Mouse (Mus musculus): ENCODE results near the gene Pigk. TPM values are rescaled to one million over a fixed set of nuclear protein-coding genes. Genes with fewer than 3 reads are reported as not detected.

Pigk gene
- polyA plus RNA-seq, 1 experiment, result 5.8 TPM

DNA sequence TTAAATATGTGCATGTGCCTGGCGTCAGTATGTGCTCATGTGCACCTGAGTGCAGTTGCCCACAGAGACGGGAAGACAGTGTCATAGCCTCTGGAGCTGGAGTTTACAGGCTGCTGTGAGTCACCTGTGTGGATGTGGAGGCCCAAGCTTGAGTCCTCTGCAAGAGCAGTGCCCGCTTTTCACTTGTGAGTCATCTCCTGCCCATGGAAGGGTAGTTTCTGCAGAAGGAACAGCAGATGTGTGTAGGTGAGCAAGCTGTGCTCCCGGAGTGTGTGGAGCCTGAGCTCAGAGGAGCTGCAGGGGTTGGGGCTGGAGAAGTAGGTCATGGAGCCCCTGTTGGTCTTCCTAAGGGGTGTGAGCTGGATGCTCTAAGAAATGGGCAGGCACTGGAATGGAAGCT is 257.5 kb downstream of the Pigk start:
- WGBS, result 88% methylated on average over 4 of the region's 4 CpGs
- no peak overlapping the region for H3K27ac ChIP-seq (ENCODE audit: insufficient read depth, low read length)
- TF ChIP-seq POLR2A (IDR thresholded peaks at IDR 0.05; ENCODE audit: low read depth, low read length) (no peak), CTCF (IDR thresholded peaks at IDR 0.05; ENCODE audit: extremely low read depth, insufficient read depth, insufficient read length, insufficient replicate concordance) (no peak)
- H3K4me3 ChIP-seq (ENCODE audit: extremely low read depth, insufficient read depth, insufficient read length), result no peak overlapping the region
- DNase-seq (ENCODE audit: low read depth in 1 of 2, low spot score in 2 of 2), result no peak
- no peaks in the 10 kb centered on the region for H3K36me3 ChIP-seq (ENCODE audit: control insufficient read depth, insufficient read depth, low read length)
- H3K27me3 ChIP-seq (ENCODE audit: control insufficient read depth, insufficient read depth, low read length), result no peaks in the 10 kb centered on the region
- peaks cover 3% of the 10 kb centered on the region; the same call in 1 of the 2 replicates for H3K4me1 ChIP-seq (ENCODE audit: control insufficient read depth, insufficient read depth, insufficient read length)

DNA sequence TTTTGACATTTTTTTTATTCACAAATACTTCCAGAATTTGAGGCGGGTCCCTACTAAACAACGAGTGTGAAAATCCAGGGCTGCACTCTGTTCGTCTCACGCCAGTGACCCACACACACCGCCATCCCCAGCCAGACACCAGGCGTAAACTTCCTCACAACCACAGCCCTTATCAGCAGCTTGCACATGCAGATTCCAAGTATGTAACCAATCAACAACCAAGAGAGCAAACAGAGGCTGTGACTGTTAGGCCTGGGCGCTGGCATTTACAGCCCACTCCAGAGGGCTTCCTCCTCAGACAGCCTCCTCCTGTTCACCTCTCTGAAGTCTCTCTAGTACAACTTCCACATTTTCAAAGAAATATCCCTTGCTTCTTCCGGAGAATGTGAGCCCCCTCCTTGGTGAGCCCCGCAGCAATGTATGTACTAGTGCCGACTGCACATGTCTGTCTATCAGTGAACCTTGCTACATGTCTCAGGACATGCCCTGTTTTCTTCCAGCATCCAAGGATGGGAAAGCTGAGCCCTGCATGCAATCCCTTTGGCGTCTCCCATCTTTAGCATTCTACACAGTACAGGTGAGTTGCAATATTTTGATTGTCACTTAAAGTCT is 265.7 kb downstream of the Pigk start:
- H3K4me1 ChIP-seq (ENCODE audit: control insufficient read depth, insufficient read depth, insufficient read length), result peaks cover 2% of the 10 kb centered on the region
- TF ChIP-seq POLR2A (IDR thresholded peaks at IDR 0.05; ENCODE audit: low read depth, low read length), result no peak
- no peak for TF ChIP-seq CTCF (IDR thresholded peaks at IDR 0.05; ENCODE audit: extremely low read depth, insufficient read depth, insufficient read length, insufficient replicate concordance)
- WGBS, result 26% methylated on average over 11 of the region's 11 CpGs
- peaks cover 10% of the 10 kb centered on the region for H3K27me3 ChIP-seq (ENCODE audit: control insufficient read depth, insufficient read depth, low read length)
- H3K36me3 ChIP-seq (ENCODE audit: control insufficient read depth, insufficient read depth, low read length), result no peaks in the 10 kb centered on the region
- no peak for DNase-seq (ENCODE audit: low read depth in 1 of 2, low spot score in 2 of 2)
- H3K4me3 ChIP-seq (ENCODE audit: extremely low read depth, insufficient read depth, insufficient read length), result no peak overlapping the region
- H3K27ac ChIP-seq (ENCODE audit: insufficient read depth, low read length), result no peak overlapping the region

DNA sequence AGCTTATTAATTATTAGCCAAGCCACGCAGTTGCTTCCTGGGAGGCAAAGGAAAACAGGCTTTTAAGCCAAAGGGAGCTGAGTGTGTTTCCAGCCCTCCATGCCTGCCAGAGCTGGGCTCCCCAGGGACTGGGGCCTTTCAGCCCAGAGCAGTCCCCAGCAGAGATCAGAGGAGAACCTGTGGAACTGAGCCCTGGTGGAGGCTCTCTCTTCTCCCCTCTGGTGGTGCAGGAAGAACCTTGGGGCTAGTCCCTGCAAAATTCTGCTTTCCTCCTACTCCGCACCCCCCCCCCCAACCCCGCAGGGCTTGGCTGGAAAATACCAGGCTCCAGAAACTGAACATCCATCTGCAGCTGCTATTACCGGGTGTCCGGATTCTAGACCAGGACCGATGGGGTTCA is 266.5 kb downstream of the Pigk start:
- peaks cover 10% of the 10 kb centered on the region for H3K27me3 ChIP-seq (ENCODE audit: control insufficient read depth, insufficient read depth, low read length)
- 29% methylated on average over 6 of the region's 6 CpGs for WGBS
- H3K27ac ChIP-seq (ENCODE audit: insufficient read depth, low read length), result no peak overlapping the region
- TF ChIP-seq POLR2A (IDR thresholded peaks at IDR 0.05; ENCODE audit: low read depth, low read length) (no peak), CTCF (IDR thresholded peaks at IDR 0.05; ENCODE audit: extremely low read depth, insufficient read depth, insufficient read length, insufficient replicate concordance) (no peak)
- H3K4me3 ChIP-seq (ENCODE audit: extremely low read depth, insufficient read depth, insufficient read length), result no peak overlapping the region
- DNase-seq (ENCODE audit: low read depth in 1 of 2, low spot score in 2 of 2), result no peak
- no peaks in the 10 kb centered on the region for H3K36me3 ChIP-seq (ENCODE audit: control insufficient read depth, insufficient read depth, low read length)
- peaks cover 2% of the 10 kb centered on the region for H3K4me1 ChIP-seq (ENCODE audit: control insufficient read depth, insufficient read depth, insufficient read length)

GRCm38 (mm10) chr3:152980978-152981974 is 267.4 kb downstream of the Pigk start:
- peak overlapping the region; percentile 7; the same call in 1 of the 2 replicates for H3K4me3 ChIP-seq (ENCODE audit: extremely low read depth, insufficient read depth, insufficient read length)
- TF ChIP-seq CTCF (IDR thresholded peaks at IDR 0.05; ENCODE audit: extremely low read depth, insufficient read depth, insufficient read length, insufficient replicate concordance), result no peak
- TF ChIP-seq POLR2A (IDR thresholded peaks at IDR 0.05; ENCODE audit: low read depth, low read length), result no peak
- H3K4me1 ChIP-seq (ENCODE audit: control insufficient read depth, insufficient read depth, insufficient read length), result peaks cover 2% of the 10 kb centered on the region
- no peaks in the 10 kb centered on the region for H3K36me3 ChIP-seq (ENCODE audit: control insufficient read depth, insufficient read depth, low read length)
- WGBS, result 3% methylated on average over 47 of the region's 47 CpGs
- peaks cover 10% of the 10 kb centered on the region for H3K27me3 ChIP-seq (ENCODE audit: control insufficient read depth, insufficient read depth, low read length)
- no peak overlapping the region for H3K27ac ChIP-seq (ENCODE audit: insufficient read depth, low read length)
- DNase-seq (ENCODE audit: low read depth in 1 of 2, low spot score in 2 of 2), result no peak

GRCm38 (mm10) chr3:152981988-152982387 is 268.1 kb downstream of the Pigk start, which contains the start of gene St6galnac5:
Gene St6galnac5, minus strand, starts transcription at chr3:152982246.
- Histone ChIP-seq H3K36me3 (ENCODE audit: control insufficient read depth, insufficient read depth, low read length) (no peaks in the 10 kb centered on the region), H3K27ac (ENCODE audit: insufficient read depth, low read length) (no peak within 1 kb of the TSS), H3K4me1 (ENCODE audit: control insufficient read depth, insufficient read depth, insufficient read length) (peaks cover 2% of the 10 kb centered on the region), H3K27me3 (ENCODE audit: control insufficient read depth, insufficient read depth, low read length) (peaks cover 10% of the 10 kb centered on the region), H3K4me3 (ENCODE audit: extremely low read depth, insufficient read depth, insufficient read length) (peak within 1 kb of the TSS; percentile 7; the same call in 1 of the 2 replicates)
- TF ChIP-seq CTCF (IDR thresholded peaks at IDR 0.05; ENCODE audit: extremely low read depth, insufficient read depth, insufficient read length, insufficient replicate concordance) (no peak), POLR2A (IDR thresholded peaks at IDR 0.05; ENCODE audit: low read depth, low read length) (no peak)
- DNase-seq (ENCODE audit: low read depth in 1 of 2, low spot score in 2 of 2), result no peak
- WGBS, result 3% methylated on average over 17 of the region's 17 CpGs

- Histone ChIP-seq H3K27me3 (ENCODE audit: control insufficient read depth, insufficient read depth, low read length) (no peaks in the 10 kb centered on the region), H3K4me3 (ENCODE audit: extremely low read depth, insufficient read depth, insufficient read length) (no peak overlapping the region), H3K4me1 (ENCODE audit: control insufficient read depth, insufficient read depth, insufficient read length) (no peaks in the 10 kb centered on the region), H3K36me3 (ENCODE audit: control insufficient read depth, insufficient read depth, low read length) (no peaks in the 10 kb centered on the region), H3K27ac (ENCODE audit: insufficient read depth, low read length) (no peak overlapping the region)
- WGBS, result 92% methylated on average over 2 of the region's 2 CpGs
- TF ChIP-seq POLR2A (IDR thresholded peaks at IDR 0.05; ENCODE audit: low read depth, low read length) (no peak), CTCF (IDR thresholded peaks at IDR 0.05; ENCODE audit: extremely low read depth, insufficient read depth, insufficient read length, insufficient replicate concordance) (no peak)
- DNase-seq (ENCODE audit: low read depth in 1 of 2, low spot score in 2 of 2), result no peak
Observed at GRCm38 (mm10) chr3:152990787-152991186, 276.9 kb downstream of the Pigk start.

Measured in spleen, adult 2 months (tissue).